Mouse (Mus musculus) erythroblast, embryonic 14.5 days (primary cell): ENCODE measurements around the gene Smim22.

Source experiments
- GATA1 ChIP-seq: IDR thresholded peaks from 2 replicates; pipeline ENCODE4 v1.6.1; 2012; ENCODE audit warnings: low read length, inconsistent platforms, mixed read lengths
- TAL1 ChIP-seq: IDR thresholded peaks from 3 replicates; pipeline ENCODE4 v1.6.1; 2012; ENCODE audit warnings: low read length, inconsistent platforms, mixed read lengths

- TF ChIP-seq TAL1 (no peak), GATA1 (no peak)
These were observed 27.2 kb upstream of the Smim22 start for GRCm38 (mm10) chr16:4979755-4980380.
